Mouse (Mus musculus) heart, adult 2 months (tissue): ENCODE results near the gene Birc6. TPM values are rescaled to one million over a fixed set of nuclear protein-coding genes. Genes with fewer than 3 reads are reported as not detected.
A peak's percentile ranks its signal among the peaks of the same experiment; 100 is the strongest.

Source experiments
- DNase-seq, 2 experiments: peaks; one replicate each; pipeline ENCODE4 v3.0.0; 2021
- H3K27ac ChIP-seq: fragments of 200-600 bp; 2 replicates; pipeline ENCODE4 v1.8.1; 2022
- H3K27me3 ChIP-seq: fragments of 200-500 bp; 2 replicates; pipeline ENCODE4 v1.6.1; 2012; ENCODE audit warnings: mild to moderate bottlenecking, low read length, inconsistent platforms, mixed read lengths; ENCODE audit not compliant: control insufficient read depth, insufficient read depth
- H3K36me3 ChIP-seq: fragments of 200-500 bp; 2 replicates; pipeline ENCODE4 v1.6.1; 2012; ENCODE audit warnings: low read length, inconsistent platforms; ENCODE audit not compliant: control insufficient read depth, insufficient read depth
- H3K4me1 ChIP-seq: fragments of 200-500 bp; 2 replicates; pipeline ENCODE4 v1.6.1; 2011; ENCODE audit warnings: low read length; ENCODE audit not compliant: control insufficient read depth, insufficient read depth
- H3K4me3 ChIP-seq: fragments of 200-600 bp; 2 replicates; pipeline ENCODE4 v1.8.1; 2022
- H3K79me2 ChIP-seq: fragments of 200-500 bp; replicated peaks from 2 replicates; pipeline ENCODE4 v1.6.1; 2012; ENCODE audit warnings: mild to moderate bottlenecking, inconsistent platforms, low read length, moderate library complexity, mixed read lengths; ENCODE audit not compliant: control insufficient read depth, insufficient read depth
- H3K9ac ChIP-seq: fragments of 200-500 bp; 2 replicates; pipeline ENCODE4 v1.6.1; 2012; ENCODE audit warnings: low read depth, mild to moderate bottlenecking, control low read depth, inconsistent platforms, low read length, mixed read lengths
- CTCF ChIP-seq: fragments of 200-600 bp; IDR thresholded peaks from 2 replicates; pipeline ENCODE4 v1.8.1; 2022; ENCODE audit warnings: antibody characterized with exemption, mild to moderate bottlenecking, moderate library complexity
- EP300 ChIP-seq: fragments of 200-500 bp; IDR thresholded peaks from 2 replicates; pipeline ENCODE4 v1.6.1; 2011; ENCODE audit warnings: low read depth, low read length, control low read depth; ENCODE audit not compliant: insufficient read depth
- POLR2A ChIP-seq: fragments of 200-500 bp; IDR thresholded peaks from 2 replicates; pipeline ENCODE4 v1.6.1; 2011; ENCODE audit warnings: mild to moderate bottlenecking, low read depth, low read length, control low read depth; ENCODE audit not compliant: insufficient read depth
- WGBS: fragments of 180-500 bp; shearing (Covaris S2); methylation state at CpG from one replicate; pipeline ENCODE4 v1.1.7; 2018; 5-methylcytosine and 5-hydroxymethylcytosine counted together
- intact Hi-C: fragments of 180-260 bp; cut with DNase I; formaldehyde crosslinking; loops from one replicate; pipeline ENCODE4 v1.15.1; 2025
- polyA plus RNA-seq: library from polyadenylated mRNA; depleted of rRNA; stranded (reverse); fragments of >200 nt; gene quantifications from 2 replicates; pipeline ENCODE4 v1.2.3, GENCODE M21; 2012
- total RNA-seq, 2 experiments: library from RNA; stranded (reverse); gene quantifications; 2 replicates each; pipeline ENCODE4 v1.2.3; 2021

Birc6 gene
- total and polyA plus RNA-seq, 3 experiments = 42.7 to 65.9 (median 60.5) TPM

GRCm38 (mm10) chr17:74526117-74526516, 2.0 kb upstream of the Birc6 start:
- 89% methylated on average over 2 of the region's 2 CpGs for WGBS
- peaks cover 12% of the 10 kb centered on the region for H3K36me3 ChIP-seq
- TF ChIP-seq POLR2A (no peak), EP300 (no peak), CTCF (no peak)
- no peak overlapping the region for H3K9ac ChIP-seq
- H3K79me2 ChIP-seq = peaks cover 2% of the 10 kb centered on the region
- no peaks in the 10 kb centered on the region for H3K27me3 ChIP-seq
- H3K27ac ChIP-seq = no peak overlapping the region
- no peak overlapping the region for H3K4me3 ChIP-seq
- intact Hi-C loops = loop anchor here (5.0 kb wide), 1 partner anchor 184 kb away; no protein-coding TSS in a partner anchor
- peaks cover 5% of the 10 kb centered on the region for H3K4me1 ChIP-seq
- no peak for DNase-seq

- DNase-seq = no peak
- TF ChIP-seq CTCF = no peak
- H3K27ac ChIP-seq = peak overlapping the region; percentile 97
- peak overlapping the region; percentile 81; the same call in 1 of the 2 replicates for H3K9ac ChIP-seq
- 95% methylated on average over 9 of the region's 9 CpGs for WGBS
- intact Hi-C loops = loop anchor here (1.0 to 5.0 kb wide), 2 partner anchors 38 to 185 kb away; partner anchors contain the start of gene Yipf4
- H3K4me3 ChIP-seq = peak overlapping the region; percentile 65
- H3K4me1 ChIP-seq = peaks cover 5% of the 10 kb centered on the region
- peaks cover 2% of the 10 kb centered on the region for H3K79me2 ChIP-seq
- no peaks in the 10 kb centered on the region for H3K27me3 ChIP-seq
- H3K36me3 ChIP-seq = peaks cover 13% of the 10 kb centered on the region
Observed at GRCm38 (mm10) chr17:74526806-74527653, 1.1 kb upstream of the Birc6 start.

- Histone ChIP-seq H3K4me3 (peak overlapping the region; percentile 82), H3K36me3 (peaks cover 13% of the 10 kb centered on the region), H3K27me3 (no peaks in the 10 kb centered on the region), H3K9ac (peak overlapping the region; percentile 90), H3K4me1 (peaks cover 5% of the 10 kb centered on the region), H3K27ac (peak overlapping the region; percentile 95), H3K79me2 (peaks cover 2% of the 10 kb centered on the region)
- TF ChIP-seq CTCF = no peak
- TF ChIP-seq EP300 = no peak
- TF ChIP-seq POLR2A = no peak
- intact Hi-C loops = loop anchor here (5.0 kb wide), 1 partner anchor 187 kb away; no protein-coding TSS in a partner anchor
- DNase-seq = no peak
- WGBS = under 1% methylated on average over 72 of the region's 72 CpGs
Observed at GRCm38 (mm10) chr17:74528648-74529532, 795 bp downstream of the Birc6 start.

- Histone ChIP-seq H3K27me3 (no peaks in the 10 kb centered on the region), H3K9ac (peak overlapping the region; percentile 90), H3K79me2 (peaks cover 2% of the 10 kb centered on the region), H3K27ac (peak overlapping the region; percentile 95; the same call in 1 of the 2 replicates), H3K4me3 (peak overlapping the region; percentile 82), H3K36me3 (peaks cover 13% of the 10 kb centered on the region), H3K4me1 (peaks cover 5% of the 10 kb centered on the region)
- 5% methylated on average over 3 of the region's 3 CpGs for WGBS
- DNase-seq = no peak
- TF ChIP-seq EP300 = no peak
- no peak for TF ChIP-seq CTCF
- no peak for TF ChIP-seq POLR2A
- intact Hi-C loops = loop anchor here (5.0 kb wide), 1 partner anchor 187 kb away; no protein-coding TSS in a partner anchor
Observed at GRCm38 (mm10) chr17:74529533-74529824, 1.4 kb downstream of the Birc6 start.

- H3K79me2 ChIP-seq = peaks cover 4% of the 10 kb centered on the region
- H3K27ac ChIP-seq = no peak overlapping the region
- TF ChIP-seq CTCF = no peak
- TF ChIP-seq EP300 = no peak
- no peak for DNase-seq
- H3K9ac ChIP-seq = no peak overlapping the region
- H3K4me3 ChIP-seq = no peak overlapping the region
- no peaks in the 10 kb centered on the region for H3K27me3 ChIP-seq
- intact Hi-C loops = no loop called here
- H3K4me1 ChIP-seq = peaks cover 8% of the 10 kb centered on the region
- 98% methylated on average over 4 of the region's 4 CpGs for WGBS
- peaks cover 13% of the 10 kb centered on the region for H3K36me3 ChIP-seq
Observed at GRCm38 (mm10) chr17:74534971-74535370, 6.9 kb downstream of the Birc6 start.

- TF ChIP-seq POLR2A (no peak), CTCF (no peak), EP300 (no peak)
- no peak for DNase-seq
- Histone ChIP-seq H3K9ac (no peak overlapping the region), H3K4me1 (peaks cover 4% of the 10 kb centered on the region), H3K36me3 (peaks cover 5% of the 10 kb centered on the region), H3K27ac (no peak overlapping the region), H3K79me2 (peaks cover 8% of the 10 kb centered on the region), H3K27me3 (no peaks in the 10 kb centered on the region), H3K4me3 (no peak overlapping the region)
- intact Hi-C loops = no loop called here
- WGBS = 30% methylated on average over 1 of the region's 1 CpGs
Observed at GRCm38 (mm10) chr17:74537526-74537925, 9.4 kb downstream of the Birc6 start.
